Mouse (Mus musculus): ENCODE results near the gene Rabep2.
"Not testable (repeated sequence)": the region's sequence is repeated elsewhere in the genome, so short reads cannot be mapped to it uniquely, and the experiment has no call there.

Rabep2 gene

GRCm38 (mm10) chr7:126464836-126465235 lies 36.3 kb downstream of the Rabep2 start:
- DNase-seq (ENCODE audit: low spot score) = no peak

GRCm38 (mm10) chr7:126465246-126466030 lies 36.9 kb downstream of the Rabep2 start:
- DNase-seq (ENCODE audit: low spot score) = no peak

GRCm38 (mm10) chr7:126466116-126466515 lies 37.6 kb downstream of the Rabep2 start:
- DNase-seq (ENCODE audit: low spot score) = no peak

DNA sequence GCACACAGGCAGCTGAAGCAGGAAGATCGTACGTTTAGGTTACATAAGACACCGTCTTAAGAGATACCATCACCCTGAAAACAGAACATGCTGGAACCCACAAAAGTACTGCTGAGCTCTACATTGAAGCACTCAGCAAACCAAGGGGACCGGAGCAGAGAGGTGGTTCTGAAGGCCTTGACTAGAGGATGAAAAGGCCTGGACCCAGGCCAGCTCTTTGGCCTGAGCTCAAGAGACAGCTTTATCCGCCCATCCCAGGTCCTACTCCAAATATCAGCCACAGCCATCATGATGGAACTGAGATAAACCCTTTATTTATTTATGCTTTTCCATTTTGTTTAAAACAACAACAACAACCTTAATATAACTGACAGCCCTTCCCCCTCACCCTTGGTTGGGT lies 38.1 kb downstream of the Rabep2 start:
- DNase-seq (ENCODE audit: low spot score) = no peak

DNA sequence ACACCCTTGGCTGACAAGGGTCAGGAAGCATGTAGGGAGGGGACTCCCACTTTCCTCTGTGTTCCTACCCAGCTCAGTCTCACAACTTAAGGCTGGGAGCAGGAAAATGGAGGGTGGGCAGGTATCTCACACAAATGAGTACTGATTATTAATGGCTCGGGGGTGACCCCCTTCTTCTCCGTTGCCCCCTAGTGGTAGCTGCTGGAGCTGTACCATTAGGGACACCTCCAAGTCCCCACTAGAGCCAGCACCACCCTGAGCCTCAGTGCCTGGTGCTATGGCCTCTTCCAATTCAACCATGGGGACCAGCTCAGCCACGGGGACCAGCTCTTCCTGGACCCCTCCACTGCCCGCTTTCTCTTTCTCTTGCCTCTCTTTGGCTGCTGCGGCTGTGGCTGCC lies 38.7 kb downstream of the Rabep2 start:
- DNase-seq (ENCODE audit: low spot score) = no peak

DNA sequence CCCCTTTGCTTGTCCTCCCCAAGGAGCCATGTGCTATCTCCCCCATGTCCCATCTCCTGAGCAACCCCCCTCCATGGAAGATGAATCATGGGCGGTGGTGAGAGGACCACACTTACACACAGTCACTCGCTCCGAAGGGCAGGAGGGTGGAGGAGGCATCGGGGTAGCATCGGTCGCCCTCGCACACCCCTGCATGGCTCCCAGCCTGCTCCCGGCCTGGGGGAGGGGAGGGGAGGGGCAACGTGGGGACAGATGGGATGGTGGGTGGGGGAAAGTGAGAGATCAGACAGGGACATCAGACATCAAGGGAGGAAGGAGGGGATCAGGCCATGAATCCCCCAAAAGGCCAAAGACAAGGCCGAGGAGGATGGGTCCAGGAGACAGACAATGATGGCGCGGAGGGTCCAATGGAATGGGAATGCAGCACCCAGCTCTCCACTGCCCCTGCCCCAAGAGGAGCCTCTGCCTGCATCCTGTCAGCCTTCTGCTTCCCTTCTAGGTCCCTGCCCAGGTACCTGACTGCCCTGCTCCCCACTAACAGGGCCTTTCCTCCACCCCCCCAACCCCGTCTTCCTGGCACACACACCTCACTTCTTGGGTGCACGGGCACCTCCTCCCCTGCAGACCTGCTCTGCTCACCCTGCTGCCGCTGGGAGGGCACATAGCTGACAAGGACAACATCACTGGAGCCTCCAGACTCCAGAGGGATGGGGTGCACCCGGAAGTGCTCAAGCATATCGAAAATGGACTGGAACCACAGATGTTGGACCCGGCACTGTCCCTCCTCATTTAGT lies 39.5 kb downstream of the Rabep2 start:
- DNase-seq (ENCODE audit: low spot score) = no peak

DNA sequence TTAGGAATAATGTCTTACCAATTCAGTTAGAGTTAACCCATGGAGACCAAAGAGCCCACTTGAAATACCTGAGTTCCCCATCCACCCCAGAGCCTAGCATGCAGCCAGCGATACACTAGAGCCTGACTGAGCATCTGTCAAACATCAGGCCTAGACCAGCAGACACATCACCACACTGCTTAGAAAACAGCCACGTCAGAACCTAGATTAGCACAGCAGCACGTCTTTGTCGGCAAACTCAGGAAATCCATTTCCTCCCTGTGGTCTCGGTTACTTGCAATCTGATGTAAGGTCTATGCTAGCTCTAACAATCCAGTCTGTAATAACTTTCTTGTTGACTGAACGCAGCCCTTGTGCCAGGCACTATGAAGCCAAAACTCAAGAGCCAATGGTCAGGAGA lies 41.5 kb downstream of the Rabep2 start:
- DNase-seq (ENCODE audit: low spot score) = no peak

DNA sequence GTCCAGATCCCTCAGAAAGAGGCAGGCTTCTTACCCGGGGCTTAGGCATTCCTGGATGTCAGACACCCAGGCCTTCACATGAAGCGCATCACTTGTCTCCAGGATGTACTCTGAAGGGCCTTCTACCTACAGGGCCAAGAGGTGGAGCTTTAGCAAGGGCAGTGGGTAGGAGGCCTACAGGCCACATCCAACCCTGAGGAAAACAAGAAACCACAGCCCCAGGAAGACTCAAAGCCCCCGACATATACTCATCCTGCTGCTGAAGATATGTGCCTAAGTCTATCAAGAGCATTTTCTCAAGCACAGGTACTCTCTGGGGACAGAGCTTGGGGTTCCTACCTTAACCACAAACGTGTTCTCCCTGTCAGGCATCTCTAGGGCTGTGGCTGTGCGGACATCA lies 42.8 kb downstream of the Rabep2 start:
- DNase-seq (ENCODE audit: low spot score) = no peak

DNA sequence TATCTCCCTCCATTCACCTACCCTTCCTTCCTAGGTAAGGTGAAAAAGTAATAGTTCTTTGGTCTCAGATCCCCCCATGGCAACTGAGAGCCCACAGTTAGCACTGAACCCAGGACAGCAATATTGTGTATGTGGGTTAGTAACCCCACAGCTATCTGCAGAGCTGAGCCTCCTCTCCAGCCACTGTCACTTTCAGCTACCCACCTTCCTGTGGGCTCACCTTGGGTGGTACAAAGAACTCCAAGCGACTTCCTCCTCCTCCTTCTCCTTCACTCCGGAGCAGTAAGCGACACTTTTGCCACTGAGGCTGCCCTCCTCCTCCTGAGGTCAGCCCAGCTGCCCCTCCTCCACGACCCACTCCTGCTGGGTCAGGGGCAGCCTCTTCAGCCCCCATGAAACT lies 43.3 kb downstream of the Rabep2 start:
- DNase-seq (ENCODE audit: low spot score) = no peak

- DNase-seq (ENCODE audit: low spot score) = no peak
These were observed 43.7 kb downstream of the Rabep2 start for GRCm38 (mm10) chr7:126472306-126472705.

DNA sequence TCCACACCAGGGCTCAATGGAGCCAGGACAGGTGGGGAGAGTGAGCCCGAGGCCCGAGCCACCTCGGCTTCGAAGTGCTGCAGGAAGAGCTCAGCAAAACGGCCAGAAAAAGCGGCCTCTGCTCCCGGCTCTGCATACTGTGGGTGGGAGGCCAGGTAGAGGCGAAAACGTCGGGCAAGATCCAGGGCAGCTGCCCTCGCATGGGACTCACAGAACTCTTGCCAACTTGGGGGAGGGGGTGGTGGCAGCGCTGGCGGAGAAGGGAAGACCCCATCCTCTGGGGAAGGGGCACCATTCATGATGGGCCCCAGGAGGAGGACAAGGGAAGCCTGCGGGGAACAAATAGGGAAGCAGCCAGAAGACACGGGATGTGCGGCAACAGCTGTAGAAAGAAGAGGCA lies 44.2 kb downstream of the Rabep2 start:
- DNase-seq (ENCODE audit: low spot score) = no peak

DNA sequence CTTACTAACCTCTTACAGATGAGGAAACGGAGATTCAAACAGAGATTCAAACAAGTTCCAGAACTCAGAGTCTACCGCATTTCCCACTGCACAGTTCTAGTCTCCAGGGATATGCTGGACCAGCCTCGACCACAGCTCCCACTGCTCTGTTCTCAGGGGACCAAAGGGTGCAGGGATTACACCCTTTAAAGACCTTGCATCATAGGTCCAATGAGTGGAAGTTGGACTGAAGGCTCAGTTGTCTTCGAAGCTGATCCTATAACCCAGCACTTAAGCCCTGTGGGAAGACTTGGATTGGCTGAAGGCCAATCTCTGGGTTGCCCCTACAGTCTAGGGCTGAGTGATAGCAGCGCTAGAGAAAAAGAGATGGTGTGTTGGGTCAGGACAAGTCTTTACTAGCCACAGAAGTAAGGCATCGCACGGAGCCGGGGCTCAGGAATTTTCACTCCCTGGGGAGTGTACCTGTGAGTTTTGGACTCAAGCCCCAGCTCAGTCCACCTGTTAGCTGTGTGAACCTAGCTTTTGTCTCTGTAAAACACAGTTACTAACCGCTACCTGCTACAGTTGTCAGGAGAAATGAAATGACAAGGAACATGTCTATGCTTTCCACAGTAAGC lies 45.0 kb downstream of the Rabep2 start:
- no peak for DNase-seq (ENCODE audit: low spot score)

DNA sequence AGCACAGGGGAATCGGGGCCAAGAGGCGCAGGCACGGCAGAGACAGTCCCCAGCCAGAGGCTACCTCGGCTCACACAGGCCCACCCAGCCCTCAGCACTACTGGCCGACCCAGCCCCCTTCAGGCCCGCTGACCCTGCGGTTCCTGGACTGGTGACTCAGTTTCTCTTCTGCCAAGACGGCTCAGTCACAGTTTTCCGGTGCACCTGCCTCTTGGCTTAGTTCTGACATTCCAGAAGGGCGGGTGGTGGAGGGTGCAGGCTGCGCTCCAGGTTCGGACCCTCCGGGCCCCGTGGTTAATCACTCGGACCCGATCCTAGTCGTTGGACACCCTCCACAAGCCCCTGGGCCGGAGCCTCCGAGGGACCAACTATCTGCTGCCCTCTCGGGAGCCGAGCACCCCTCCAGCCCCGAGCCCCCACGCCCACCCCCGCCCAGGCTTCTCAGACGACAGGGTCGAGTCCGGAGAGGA lies 46.0 kb downstream of the Rabep2 start:
- no peak for DNase-seq (ENCODE audit: low spot score)

GRCm38 (mm10) chr7:126474993-126475581 lies 46.5 kb downstream of the Rabep2 start, which contains the start of gene Sh2b1:
Sh2b1 (minus strand) TSS chr7:126475424.
- DNase-seq (ENCODE audit: low spot score) = peak; percentile 71

GRCm38 (mm10) chr7:126481699-126482098 lies 53.1 kb downstream of the Rabep2 start:
- no peak for DNase-seq (ENCODE audit: low spot score)

DNA sequence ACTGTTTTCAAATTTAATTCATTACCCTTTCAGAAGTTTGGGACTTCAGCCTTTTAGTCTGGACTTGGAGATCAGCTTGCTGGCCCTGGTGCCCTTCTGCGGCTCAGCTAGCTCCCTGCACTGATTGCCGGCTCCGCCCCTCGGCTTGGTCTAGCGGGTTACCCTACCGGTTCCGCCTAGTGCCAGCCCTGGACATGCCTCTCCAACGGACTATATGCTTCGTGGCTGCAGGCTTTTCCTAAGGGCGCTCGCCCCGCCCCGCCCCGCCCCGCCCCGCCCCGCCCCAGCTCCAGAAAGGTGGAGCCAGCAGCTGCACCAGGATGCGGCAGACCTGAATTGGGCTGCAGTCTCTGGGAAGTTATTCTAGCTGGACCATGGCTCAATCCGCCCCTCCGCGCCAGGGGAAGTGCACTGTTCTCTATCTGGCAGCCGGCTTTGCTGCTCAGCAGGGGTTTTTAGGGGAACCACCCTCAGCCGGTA lies 53.9 kb downstream of the Rabep2 start:
- no peak for DNase-seq (ENCODE audit: low spot score)

GRCm38 (mm10) chr7:126487052-126487483 lies 58.5 kb downstream of the Rabep2 start, which contains the start of gene Tufm:
Tufm (plus strand) TSS chr7:126487361.
- DNase-seq (ENCODE audit: low spot score) = peak; percentile 80

GRCm38 (mm10) chr7:126487617-126488385 lies 59.2 kb downstream of the Rabep2 start:
- not testable (repeated sequence) for DNase-seq (ENCODE audit: low spot score)

GRCm38 (mm10) chr7:126491005-126491404 lies 62.4 kb downstream of the Rabep2 start:
- DNase-seq (ENCODE audit: low spot score) = no peak

DNA sequence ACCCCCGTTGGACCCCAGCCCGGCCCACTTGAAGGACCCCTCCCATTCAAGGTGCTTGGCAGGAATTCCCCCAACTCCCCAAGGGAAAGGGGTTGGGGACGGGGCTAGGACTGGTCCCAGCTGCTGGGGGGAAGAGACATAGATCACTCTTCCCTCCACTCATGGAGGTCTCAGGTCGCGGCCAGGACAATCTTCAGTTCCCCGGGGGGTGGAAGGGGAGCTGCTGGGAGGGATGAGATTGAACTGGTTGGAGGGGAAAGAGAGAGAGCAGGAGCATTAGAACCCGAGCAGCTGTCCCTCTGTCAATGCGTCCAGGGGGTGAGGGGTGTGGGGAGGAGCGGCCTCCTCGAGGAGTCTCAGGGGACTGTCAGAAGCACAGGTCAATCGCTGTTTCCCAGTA lies 63.4 kb downstream of the Rabep2 start:
- DNase-seq (ENCODE audit: low spot score) = no peak

- no peak for DNase-seq (ENCODE audit: low spot score)
These were observed 65.6 kb downstream of the Rabep2 start for GRCm38 (mm10) chr7:126494120-126494519.

Data from ovary, postnatal 10 days (tissue).